Mouse (Mus musculus) lung, embryonic 14.5 days (tissue): ENCODE measurements at regions not wholly inside any gene's neighbourhood (a gene's known extent, or its start where the extent isn't known, plus 50 kb on each side); places are given as distances from the start of the nearest gene placed in this dataset.

Experiments
- ATAC-seq: fragments of 200-750 bp; cut with Nextera tagmentation; 2 replicates; pipeline ENCODE4 v1.8.0; 2017; ENCODE audit warnings: mild to moderate bottlenecking, moderate TSS enrichment, moderate library complexity; ENCODE audit not compliant: insufficient read depth
- DNase-seq: peaks from one replicate; pipeline ENCODE4 v3.0.0-alpha.2; 2015
- H3K27ac ChIP-seq: fragments of 300-500 bp; sonication (generic); 2 replicates; pipeline ENCODE4 v1.5.1; 2014; ENCODE audit warnings: low read depth, mild to moderate bottlenecking, moderate library complexity
- H3K27me3 ChIP-seq: fragments of 300-500 bp; sonication (generic); 2 replicates; pipeline ENCODE4 v1.6.1; 2014; ENCODE audit warnings: low read length, control low read depth; ENCODE audit not compliant: insufficient read depth
- H3K36me3 ChIP-seq: fragments of 300-500 bp; sonication (generic); 2 replicates; pipeline ENCODE4 v1.6.1; 2014; ENCODE audit warnings: control low read depth; ENCODE audit not compliant: insufficient read depth
- H3K4me1 ChIP-seq: fragments of 300-500 bp; sonication (generic); 2 replicates; pipeline ENCODE4 v1.6.1; 2014; ENCODE audit warnings: antibody characterized with exemption, control low read depth; ENCODE audit not compliant: insufficient read depth
- H3K4me2 ChIP-seq: fragments of 300-500 bp; sonication (generic); 2 replicates; pipeline ENCODE4 v1.6.1; 2014; ENCODE audit warnings: mild to moderate bottlenecking
- H3K4me3 ChIP-seq: fragments of 300-500 bp; sonication (generic); 2 replicates; pipeline ENCODE4 v1.5.1; 2014; ENCODE audit warnings: low read depth, low read length
- H3K9ac ChIP-seq: fragments of 300-500 bp; sonication (generic); 2 replicates; pipeline ENCODE4 v1.6.1; 2014
- H3K9me3 ChIP-seq: fragments of 300-500 bp; sonication (generic); 2 replicates; pipeline ENCODE4 v1.6.1; 2016; ENCODE audit warnings: low read depth, low read length, control low read depth
- CTCF ChIP-seq: IDR thresholded peaks from 2 replicates; pipeline ENCODE4 v1.5.1; 2016; ENCODE audit warnings: antibody characterized with exemption, low read depth
- WGBS: fragments of 180-500 bp; shearing (Covaris S2); extraction: QIAGEN DNeasy Blood & Tissue Kit; methylation state at CpG from one replicate; pipeline ENCODE4 v1.1.7; 2014; 5-methylcytosine and 5-hydroxymethylcytosine counted together

DNA sequence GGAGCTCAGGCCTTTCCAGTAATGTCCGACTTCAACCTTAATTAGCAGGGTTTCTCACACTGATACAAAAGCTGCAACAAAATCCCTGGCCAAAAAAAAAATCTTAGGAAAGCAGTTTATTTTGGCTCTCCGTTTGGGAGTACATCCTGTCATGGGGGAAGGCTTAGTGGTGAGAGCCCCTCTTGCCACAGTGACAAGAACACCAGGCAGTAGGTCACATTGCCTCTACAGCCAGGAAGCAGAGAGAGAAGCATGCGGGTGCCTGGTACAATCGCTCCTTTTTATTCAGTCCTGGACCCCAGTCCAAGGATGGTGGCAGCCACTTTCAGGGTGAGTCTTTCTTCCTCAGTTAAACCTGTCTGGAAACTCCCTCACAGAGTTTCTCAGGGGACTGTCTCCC is 280.0 kb upstream of the Jmjd1c start:
- DNase-seq (no peak), ATAC-seq (no peak)
- Histone ChIP-seq H3K36me3 (no peaks in the 10 kb centered on the region), H3K4me1 (no peaks in the 10 kb centered on the region; the same call in 1 of the 2 replicates), H3K9ac (no peak overlapping the region), H3K27ac (no peak overlapping the region), H3K27me3 (no peaks in the 10 kb centered on the region), H3K4me3 (no peak overlapping the region), H3K4me2 (no peak overlapping the region), H3K9me3 (no peaks in the 10 kb centered on the region)
- WGBS = 70% methylated on average over 4 of the region's 4 CpGs
- TF ChIP-seq CTCF = no peak

DNA sequence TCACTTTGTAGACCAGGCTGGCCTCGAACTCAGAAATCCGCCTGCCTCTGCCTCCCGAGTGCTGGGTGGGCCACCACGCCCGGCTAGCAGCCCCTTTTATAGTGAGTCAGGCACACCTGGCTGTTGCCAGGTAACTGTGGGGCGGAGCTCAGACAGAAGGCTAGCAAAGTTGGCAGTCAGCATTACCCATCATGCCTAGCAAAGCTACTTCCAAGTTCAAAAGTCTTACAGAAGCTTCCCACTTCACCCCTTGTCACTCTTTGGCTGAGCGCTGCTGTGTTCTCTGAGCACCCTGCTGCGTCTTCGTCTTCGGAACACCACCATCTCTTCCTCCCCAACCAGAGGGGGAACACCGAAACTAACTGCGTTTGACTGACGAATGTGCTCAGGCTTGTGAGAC is 279.1 kb upstream of the Jmjd1c start:
- Histone ChIP-seq H3K4me1 (no peaks in the 10 kb centered on the region; the same call in 1 of the 2 replicates), H3K4me2 (no peak overlapping the region), H3K27me3 (no peaks in the 10 kb centered on the region), H3K27ac (no peak overlapping the region), H3K9ac (no peak overlapping the region), H3K9me3 (no peaks in the 10 kb centered on the region), H3K4me3 (no peak overlapping the region), H3K36me3 (no peaks in the 10 kb centered on the region)
- ATAC-seq (no peak), DNase-seq (no peak)
- 80% methylated on average over 13 of the region's 13 CpGs for WGBS
- no peak for TF ChIP-seq CTCF

DNA sequence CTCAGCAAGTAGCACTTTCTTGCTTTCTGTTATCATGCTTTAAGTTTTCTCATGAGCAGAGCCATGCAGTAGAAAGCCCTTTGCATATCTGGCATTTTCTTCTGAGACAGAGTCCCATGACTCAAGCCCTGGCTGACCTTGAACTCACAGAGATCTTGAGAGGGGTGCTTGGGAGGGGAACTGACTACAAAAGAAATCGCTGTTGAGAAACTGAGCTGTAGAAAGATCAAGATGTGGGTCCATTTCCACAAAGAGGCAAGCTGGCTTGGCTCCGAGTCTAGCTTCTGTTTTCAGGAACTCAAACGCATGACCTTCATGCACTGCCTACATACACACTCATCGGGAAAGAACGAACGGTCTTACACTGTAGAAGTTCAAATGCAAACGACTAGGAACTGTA is 278.0 kb upstream of the Jmjd1c start:
- no peak overlapping the region for H3K9ac ChIP-seq
- H3K9me3 ChIP-seq = peaks cover 3% of the 10 kb centered on the region; the same call in 1 of the 2 replicates
- no peaks in the 10 kb centered on the region for H3K27me3 ChIP-seq
- H3K27ac ChIP-seq = no peak overlapping the region
- no peaks in the 10 kb centered on the region for H3K36me3 ChIP-seq
- no peak for ATAC-seq
- no peaks in the 10 kb centered on the region; the same call in 1 of the 2 replicates for H3K4me1 ChIP-seq
- H3K4me2 ChIP-seq = no peak overlapping the region
- WGBS = 71% methylated on average over 7 of the region's 7 CpGs
- no peak for TF ChIP-seq CTCF
- H3K4me3 ChIP-seq = no peak overlapping the region
- no peak for DNase-seq

DNA sequence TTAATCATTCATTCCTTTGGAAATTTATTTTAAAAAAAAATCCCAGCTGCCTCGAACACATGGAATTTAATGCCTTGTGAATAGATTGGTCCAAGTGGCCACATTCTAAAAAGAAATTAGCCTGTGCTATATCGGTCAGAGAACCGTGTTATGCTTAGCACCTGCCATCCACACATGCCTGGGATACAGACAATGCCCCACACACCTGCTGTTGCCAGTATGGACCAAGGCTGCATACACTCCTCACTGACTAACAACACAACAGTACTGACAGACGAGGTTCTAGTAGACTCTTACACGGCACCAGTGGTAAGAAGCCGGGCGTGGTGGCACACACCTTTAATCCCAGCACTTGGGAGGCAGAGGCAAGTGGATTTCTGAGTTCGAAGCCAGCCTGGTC is 276.4 kb upstream of the Jmjd1c start:
- WGBS = 81% methylated on average over 8 of the region's 8 CpGs
- H3K4me2 ChIP-seq = no peak overlapping the region

DNA sequence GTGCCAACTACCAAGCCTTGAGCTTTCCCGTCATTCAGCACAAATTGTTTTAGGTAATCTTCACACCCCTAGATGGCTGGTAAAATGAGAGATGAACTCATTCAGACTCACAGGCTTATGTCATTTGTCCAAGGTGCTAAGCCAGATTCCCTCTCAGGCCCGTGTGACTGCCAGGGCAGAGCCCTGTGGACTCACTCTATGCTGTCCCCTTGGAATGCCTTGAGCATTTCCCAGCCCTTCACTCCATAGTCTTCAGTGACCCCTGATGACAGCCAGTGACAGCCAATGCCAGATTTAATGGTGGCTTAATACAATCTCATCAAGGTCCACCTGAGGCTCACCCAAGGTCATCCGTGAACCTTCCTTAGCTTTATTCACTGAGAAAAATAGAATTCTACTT is 270.2 kb upstream of the Jmjd1c start:
- no peak overlapping the region for H3K4me3 ChIP-seq
- H3K9ac ChIP-seq = no peak overlapping the region
- ATAC-seq (no peak), DNase-seq (no peak)
- no peak for TF ChIP-seq CTCF
- no peaks in the 10 kb centered on the region for H3K4me1 ChIP-seq
- H3K36me3 ChIP-seq = no peaks in the 10 kb centered on the region
- H3K27me3 ChIP-seq = no peaks in the 10 kb centered on the region
- no peak overlapping the region for H3K27ac ChIP-seq
- WGBS = 81% methylated on average over 3 of the region's 3 CpGs
- peaks cover 3% of the 10 kb centered on the region; the same call in 1 of the 2 replicates for H3K9me3 ChIP-seq
- no peak overlapping the region for H3K4me2 ChIP-seq

More for the DNA sequence above, 276.4 kb upstream of the Jmjd1c start:
- no peak overlapping the region for H3K4me3 ChIP-seq
- H3K9me3 ChIP-seq = peaks cover 3% of the 10 kb centered on the region; the same call in 1 of the 2 replicates
- H3K4me1 ChIP-seq = no peaks in the 10 kb centered on the region; the same call in 1 of the 2 replicates
- TF ChIP-seq CTCF = no peak
- ATAC-seq (no peak), DNase-seq (no peak)
- H3K9ac ChIP-seq = no peak overlapping the region
- no peaks in the 10 kb centered on the region for H3K36me3 ChIP-seq
- H3K27me3 ChIP-seq = no peaks in the 10 kb centered on the region
- no peak overlapping the region for H3K27ac ChIP-seq

DNA sequence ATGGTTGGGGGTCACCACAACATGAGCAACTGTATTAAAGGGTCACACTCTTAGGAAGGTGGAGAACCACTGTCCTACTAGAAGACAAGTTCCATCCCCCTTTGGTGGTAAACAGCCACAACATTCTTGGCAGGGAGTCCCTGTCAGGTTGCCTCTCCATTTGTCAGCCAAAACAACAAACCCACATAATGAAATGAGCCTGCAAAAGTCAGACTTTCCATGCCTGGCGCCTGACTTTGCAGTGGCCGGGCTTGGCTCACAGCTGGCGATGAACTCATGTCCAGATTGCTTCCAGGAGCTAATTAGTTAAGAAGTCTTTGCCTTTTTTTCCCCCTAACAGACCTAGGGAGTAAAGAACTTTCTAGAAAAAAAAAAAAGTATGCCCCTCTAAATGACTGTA is 269.6 kb upstream of the Jmjd1c start:
- no peak for TF ChIP-seq CTCF
- Histone ChIP-seq H3K9me3 (peaks cover 3% of the 10 kb centered on the region; the same call in 1 of the 2 replicates), H3K36me3 (no peaks in the 10 kb centered on the region), H3K4me3 (no peak overlapping the region), H3K4me1 (no peaks in the 10 kb centered on the region), H3K27me3 (no peaks in the 10 kb centered on the region), H3K4me2 (no peak overlapping the region), H3K9ac (no peak overlapping the region), H3K27ac (no peak overlapping the region)
- DNase-seq (no peak), ATAC-seq (no peak)
- 59% methylated on average over 3 of the region's 3 CpGs for WGBS

DNA sequence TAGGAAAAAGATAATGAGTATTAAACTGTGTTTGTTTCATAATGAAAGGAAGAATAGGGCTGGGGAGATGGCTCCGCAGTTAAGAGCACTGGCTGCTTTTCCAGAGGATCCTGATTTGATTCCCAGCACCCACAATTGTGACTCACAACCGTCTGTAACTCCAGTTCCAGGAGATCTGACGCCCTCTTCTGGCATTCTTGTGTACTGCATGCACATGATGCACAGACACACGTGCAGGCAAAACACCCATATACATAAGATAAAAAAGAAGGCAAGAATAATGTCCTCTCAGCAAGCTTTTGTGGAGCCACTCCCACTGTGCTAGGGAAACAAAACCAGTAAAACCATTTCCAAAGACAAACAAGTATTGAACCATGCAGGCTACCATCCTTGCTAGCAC is 261.0 kb upstream of the Jmjd1c start:
- DNase-seq = no peak
- Histone ChIP-seq H3K9ac (no peak overlapping the region), H3K9me3 (no peaks in the 10 kb centered on the region), H3K4me3 (no peak overlapping the region), H3K36me3 (no peaks in the 10 kb centered on the region), H3K4me2 (no peak overlapping the region), H3K4me1 (no peaks in the 10 kb centered on the region), H3K27me3 (no peaks in the 10 kb centered on the region), H3K27ac (no peak overlapping the region)
- ATAC-seq = no peak
- TF ChIP-seq CTCF = no peak
- WGBS = 70% methylated on average over 4 of the region's 4 CpGs

DNA sequence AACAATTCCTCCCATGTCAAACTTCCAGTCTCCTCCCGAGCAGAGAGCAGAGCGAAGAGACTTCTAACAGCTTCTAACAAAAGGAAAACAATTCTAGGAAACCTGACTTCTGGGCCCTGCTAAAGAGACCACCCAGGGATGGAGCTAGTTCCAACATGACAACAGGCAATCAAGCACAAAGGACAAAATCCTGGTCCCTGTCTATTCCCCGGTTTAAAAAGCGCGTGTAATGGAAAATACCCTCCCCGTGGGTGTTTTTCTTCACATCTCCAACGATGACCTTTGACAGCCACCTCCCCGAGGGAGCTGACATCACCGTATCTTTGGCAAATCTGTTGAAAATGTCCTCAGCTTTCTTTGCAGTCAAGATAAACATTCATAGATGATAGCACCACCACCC is 256.9 kb upstream of the Jmjd1c start:
- H3K9ac ChIP-seq = no peak overlapping the region
- ATAC-seq (no peak), DNase-seq (peak; percentile 31)
- TF ChIP-seq CTCF = no peak
- H3K27ac ChIP-seq = no peak overlapping the region
- H3K9me3 ChIP-seq = no peaks in the 10 kb centered on the region
- H3K36me3 ChIP-seq = no peaks in the 10 kb centered on the region
- H3K4me2 ChIP-seq = no peak overlapping the region
- no peak overlapping the region for H3K4me3 ChIP-seq
- WGBS = 32% methylated on average over 9 of the region's 9 CpGs
- H3K4me1 ChIP-seq = no peaks in the 10 kb centered on the region
- no peaks in the 10 kb centered on the region for H3K27me3 ChIP-seq
